Mouse (Mus musculus): ENCODE results near the gene Hoxb6. TPM values are rescaled to one million over a fixed set of nuclear protein-coding genes. Genes with fewer than 3 reads are reported as not detected.
A peak's percentile ranks its signal among the peaks of the same experiment; 100 is the strongest.

The Hoxb6 gene
- polyA plus RNA-seq, 1 experiment from 2014 or later, result 0.31 TPM

- Histone ChIP-seq H3K9me3 (no peaks in the 10 kb centered on the region), H3K27ac (peak overlapping the region; percentile 86), H3K4me1 (replicated peaks) (peaks cover 33% of the 10 kb centered on the region), H3K36me3 (peaks cover 5% of the 10 kb centered on the region; the same call in 1 of the 2 replicates), H3K27me3 (ENCODE audit: insufficient read depth, poor library complexity, severe bottlenecking) (peaks cover 100% of the 10 kb centered on the region), H3K4me3 (peak overlapping the region; percentile 50)
- 9% methylated on average over 6 of the region's 6 CpGs for WGBS
- DNase-seq (ENCODE audit: low spot score), result peak; percentile 51
Observed at GRCm38 (mm10) chr11:96344878-96345159, 52.5 kb downstream of the Hoxb6 start.

GRCm38 (mm10) chr11:96345220-96345892 lies 53.1 kb downstream of the Hoxb6 start:
- H3K9me3 ChIP-seq, result no peaks in the 10 kb centered on the region
- peak; percentile 66 for DNase-seq (ENCODE audit: low spot score)
- peaks cover 32% of the 10 kb centered on the region for H3K4me1 ChIP-seq (replicated peaks)
- WGBS, result 1% methylated on average over 45 of the region's 56 CpGs
- H3K27ac ChIP-seq, result peak overlapping the region; percentile 86
- H3K4me3 ChIP-seq, result peak overlapping the region; percentile 50
- peaks cover 5% of the 10 kb centered on the region; the same call in 1 of the 2 replicates for H3K36me3 ChIP-seq
- H3K27me3 ChIP-seq (ENCODE audit: insufficient read depth, poor library complexity, severe bottlenecking), result peaks cover 100% of the 10 kb centered on the region

DNA sequence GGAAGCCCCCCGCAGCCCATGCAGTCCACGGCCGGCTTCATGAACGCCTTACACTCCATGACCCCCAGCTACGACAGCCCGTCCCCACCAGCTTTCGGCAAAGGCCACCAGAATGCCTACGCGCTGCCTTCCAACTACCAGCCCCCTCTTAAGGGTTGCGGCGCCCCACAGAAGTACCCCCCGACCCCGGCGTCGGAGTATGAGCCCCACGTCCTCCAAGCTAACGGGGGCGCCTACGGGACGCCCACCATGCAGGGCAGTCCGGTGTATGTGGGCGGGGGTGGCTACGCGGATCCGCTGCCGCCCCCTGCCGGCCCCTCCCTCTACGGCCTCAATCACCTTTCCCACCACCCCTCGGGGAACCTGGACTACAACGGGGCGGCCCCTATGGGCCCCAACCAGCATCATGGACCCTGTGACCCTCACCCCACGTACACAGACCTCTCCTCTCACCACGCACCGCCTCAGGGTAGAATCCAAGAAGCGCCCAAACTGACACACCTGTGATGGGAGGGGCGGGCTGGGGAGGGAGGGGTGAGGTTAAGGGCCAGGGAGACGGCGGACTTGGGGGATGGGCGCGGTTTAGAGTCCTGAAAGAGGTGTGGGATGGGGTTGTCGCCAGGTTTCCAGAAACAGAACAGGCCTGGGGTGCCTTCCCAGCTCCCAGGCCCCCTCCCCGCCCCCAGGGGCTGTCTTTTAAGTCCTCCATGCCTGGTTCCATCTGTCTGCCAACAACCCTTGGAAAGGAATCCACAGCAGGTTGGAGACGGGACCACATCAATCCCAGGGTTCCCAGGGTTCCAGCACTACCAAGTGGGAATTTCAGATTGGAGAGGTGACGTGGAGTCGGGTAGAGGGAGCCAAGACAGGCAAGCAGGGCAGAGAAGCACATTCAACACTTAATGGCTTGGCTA lies 53.9 kb downstream of the Hoxb6 start:
- H3K27me3 ChIP-seq (ENCODE audit: insufficient read depth, poor library complexity, severe bottlenecking), result peaks cover 100% of the 10 kb centered on the region
- peak overlapping the region; percentile 50 for H3K4me3 ChIP-seq
- H3K27ac ChIP-seq, result peak overlapping the region; percentile 86
- DNase-seq (ENCODE audit: low spot score), result peak; percentile 44
- H3K4me1 ChIP-seq (replicated peaks), result peaks cover 33% of the 10 kb centered on the region
- H3K36me3 ChIP-seq, result peaks cover 5% of the 10 kb centered on the region; the same call in 1 of the 2 replicates
- WGBS, result 2% methylated on average over 44 of the region's 45 CpGs
- no peaks in the 10 kb centered on the region for H3K9me3 ChIP-seq

DNA sequence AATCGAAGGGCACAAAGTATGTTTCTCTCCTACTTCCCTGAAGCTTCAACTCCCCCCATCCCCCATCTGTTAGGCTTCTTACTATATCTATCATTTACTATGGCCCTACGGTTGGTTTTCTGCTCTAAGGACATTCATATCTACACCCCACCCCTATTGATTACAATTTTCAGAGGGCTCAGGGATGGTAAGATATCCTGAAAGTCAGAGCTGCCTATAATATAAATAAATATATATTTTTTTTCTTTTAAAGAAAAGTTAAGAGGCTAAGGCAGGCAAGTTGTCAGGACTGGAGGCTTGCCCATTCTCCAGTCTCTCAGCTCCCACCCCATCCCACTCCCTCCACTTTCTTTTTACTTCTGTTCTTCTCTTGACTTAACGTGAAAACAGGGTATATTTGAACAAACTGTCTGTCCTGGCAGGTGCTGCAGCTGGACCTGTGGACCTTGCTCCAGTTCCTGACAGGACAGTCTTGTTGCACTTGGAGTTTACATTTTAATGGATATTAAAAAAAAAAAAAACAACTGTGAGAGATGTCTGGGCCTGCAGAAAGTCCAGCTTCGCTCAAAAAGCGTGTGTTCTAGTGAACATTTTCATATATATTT lies 54.7 kb downstream of the Hoxb6 start:
- H3K36me3 ChIP-seq, result peaks cover 5% of the 10 kb centered on the region; the same call in 1 of the 2 replicates
- H3K4me3 ChIP-seq, result peak overlapping the region; percentile 50
- peak overlapping the region; percentile 86 for H3K27ac ChIP-seq
- H3K4me1 ChIP-seq (replicated peaks), result peaks cover 33% of the 10 kb centered on the region
- peaks cover 100% of the 10 kb centered on the region for H3K27me3 ChIP-seq (ENCODE audit: insufficient read depth, poor library complexity, severe bottlenecking)
- peak; percentile 20 for DNase-seq (ENCODE audit: low spot score)
- WGBS, result 20% methylated on average over 5 of the region's 5 CpGs
- H3K9me3 ChIP-seq, result no peaks in the 10 kb centered on the region

DNA sequence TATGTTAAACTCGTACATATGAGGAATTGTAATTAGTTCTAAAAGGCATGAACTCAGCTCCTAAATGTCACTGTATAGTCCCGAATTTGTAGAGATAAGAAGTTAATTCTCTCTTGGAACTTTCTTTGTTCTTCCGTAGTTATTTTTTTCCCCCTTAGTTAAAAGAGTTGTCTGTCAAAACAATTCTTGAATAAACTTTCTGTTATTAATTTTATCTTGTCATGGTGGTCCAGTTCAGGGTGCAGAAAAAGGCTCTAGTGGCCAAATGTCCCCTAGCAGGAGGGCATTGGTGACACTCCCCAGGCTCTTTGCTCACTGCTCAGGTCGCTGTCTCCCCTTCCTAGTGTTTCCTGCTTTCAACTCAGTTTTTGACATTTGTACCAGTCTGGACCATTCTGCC lies 55.4 kb downstream of the Hoxb6 start:
- peaks cover 5% of the 10 kb centered on the region; the same call in 1 of the 2 replicates for H3K36me3 ChIP-seq
- DNase-seq (ENCODE audit: low spot score), result no peak
- H3K9me3 ChIP-seq, result no peaks in the 10 kb centered on the region
- peak overlapping the region; percentile 89 for H3K27ac ChIP-seq
- WGBS, result 10% methylated on average over 4 of the region's 4 CpGs
- peak overlapping the region; percentile 69 for H3K4me3 ChIP-seq
- H3K27me3 ChIP-seq (ENCODE audit: insufficient read depth, poor library complexity, severe bottlenecking), result peaks cover 100% of the 10 kb centered on the region
- H3K4me1 ChIP-seq (replicated peaks), result peaks cover 33% of the 10 kb centered on the region

- no peaks in the 10 kb centered on the region for H3K9me3 ChIP-seq
- peak; percentile 57 for DNase-seq (ENCODE audit: low spot score)
- peaks cover 10% of the 10 kb centered on the region for H3K36me3 ChIP-seq
- H3K27me3 ChIP-seq (ENCODE audit: insufficient read depth, poor library complexity, severe bottlenecking), result peaks cover 100% of the 10 kb centered on the region
- peaks cover 36% of the 10 kb centered on the region for H3K4me1 ChIP-seq (replicated peaks)
- H3K4me3 ChIP-seq, result peak overlapping the region; percentile 69
- WGBS, result 5% methylated on average over 21 of the region's 21 CpGs
- peak overlapping the region; percentile 89 for H3K27ac ChIP-seq
Observed at GRCm38 (mm10) chr11:96348141-96348928, 56.1 kb downstream of the Hoxb6 start.

GRCm38 (mm10) chr11:96348988-96349387 lies 56.7 kb downstream of the Hoxb6 start:
- peaks cover 36% of the 10 kb centered on the region for H3K4me1 ChIP-seq (replicated peaks)
- WGBS, result 17% methylated on average over 3 of the region's 3 CpGs
- peak overlapping the region; percentile 89 for H3K27ac ChIP-seq

DNA sequence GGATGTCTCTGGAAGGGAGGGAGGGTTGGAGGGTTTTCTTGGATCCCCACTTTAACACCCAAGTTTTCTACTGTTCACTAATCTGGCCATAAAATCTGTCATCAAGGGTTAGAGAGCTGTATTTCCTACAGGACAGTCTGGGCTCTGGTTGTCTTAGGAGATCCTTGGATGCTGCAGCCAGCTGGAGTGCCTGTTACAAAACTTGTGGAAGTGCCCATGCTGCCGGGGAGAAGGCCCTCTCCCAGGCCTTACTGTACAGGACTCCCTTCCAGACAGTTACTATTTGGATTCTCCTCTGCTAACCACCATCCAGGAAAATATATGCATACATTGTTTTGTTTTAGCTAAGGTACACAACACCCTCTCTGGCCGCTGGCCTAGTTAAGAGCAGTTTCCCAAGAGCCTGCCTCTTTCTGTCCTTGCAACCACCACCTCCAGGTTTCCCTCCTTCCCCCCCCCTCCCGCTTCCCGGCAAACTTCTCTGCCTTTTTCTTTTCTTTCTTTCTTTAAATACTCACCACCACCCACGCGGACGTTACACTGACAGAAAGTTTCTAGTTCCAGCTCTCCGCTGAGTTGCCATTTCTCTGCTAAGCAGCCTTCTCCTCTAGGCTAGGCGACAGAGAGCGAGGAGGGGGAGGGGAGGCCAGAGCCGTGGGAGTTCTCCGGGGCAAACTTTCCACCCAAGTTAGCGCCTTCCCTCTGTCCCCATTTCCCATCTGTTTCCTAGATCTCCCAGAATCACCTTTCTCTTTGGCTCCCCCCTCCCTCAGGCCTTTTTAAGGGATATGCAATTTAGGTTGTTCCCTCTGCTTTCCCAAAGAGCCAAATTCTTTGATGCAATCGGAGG lies 57.4 kb downstream of the Hoxb6 start:
- peak overlapping the region; percentile 69 for H3K4me3 ChIP-seq
- H3K36me3 ChIP-seq, result peaks cover 16% of the 10 kb centered on the region
- WGBS, result 2% methylated on average over 14 of the region's 14 CpGs
- DNase-seq (ENCODE audit: low spot score), result peak; percentile 72
- H3K4me1 ChIP-seq (replicated peaks), result peaks cover 36% of the 10 kb centered on the region
- H3K27ac ChIP-seq, result peak overlapping the region; percentile 89
- peaks cover 100% of the 10 kb centered on the region for H3K27me3 ChIP-seq (ENCODE audit: insufficient read depth, poor library complexity, severe bottlenecking)
- no peaks in the 10 kb centered on the region for H3K9me3 ChIP-seq

More at GRCm38 (mm10) chr11:96348988-96349387, 56.7 kb downstream of the Hoxb6 start:
- peaks cover 12% of the 10 kb centered on the region for H3K36me3 ChIP-seq
- peaks cover 100% of the 10 kb centered on the region for H3K27me3 ChIP-seq (ENCODE audit: insufficient read depth, poor library complexity, severe bottlenecking)
- no peak for DNase-seq (ENCODE audit: low spot score)
- no peaks in the 10 kb centered on the region for H3K9me3 ChIP-seq
- peak overlapping the region; percentile 69 for H3K4me3 ChIP-seq

DNA sequence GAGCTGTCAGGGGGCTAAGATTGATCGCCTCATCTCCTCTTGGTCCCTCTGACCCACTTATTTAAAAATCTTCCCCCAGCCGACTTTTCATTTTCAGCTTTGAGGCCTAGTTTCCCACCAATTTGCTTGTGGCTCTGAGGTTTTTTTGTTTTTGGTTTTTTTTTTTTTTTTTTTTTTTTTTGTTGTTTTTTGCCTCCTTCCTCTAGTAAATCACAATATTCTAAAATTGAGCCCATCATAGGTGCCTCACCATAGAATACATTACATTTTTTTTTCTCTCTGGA lies 58.0 kb downstream of the Hoxb6 start, which contains the start of gene Hoxb2:
Hoxb2 (plus strand) TSS at position 185 of the 284 bp plus-strand sequence.
- peaks cover 100% of the 10 kb centered on the region for H3K27me3 ChIP-seq (ENCODE audit: insufficient read depth, poor library complexity, severe bottlenecking)
- peak within 1 kb of the TSS; percentile 69 for H3K4me3 ChIP-seq
- peak within 1 kb of the TSS; percentile 95 for H3K27ac ChIP-seq
- 4% methylated on average over 2 of the region's 2 CpGs for WGBS
- H3K4me1 ChIP-seq (replicated peaks), result peaks cover 36% of the 10 kb centered on the region
- DNase-seq (ENCODE audit: low spot score), result no peak
- peaks cover 16% of the 10 kb centered on the region for H3K36me3 ChIP-seq
- no peaks in the 10 kb centered on the region for H3K9me3 ChIP-seq

DNA sequence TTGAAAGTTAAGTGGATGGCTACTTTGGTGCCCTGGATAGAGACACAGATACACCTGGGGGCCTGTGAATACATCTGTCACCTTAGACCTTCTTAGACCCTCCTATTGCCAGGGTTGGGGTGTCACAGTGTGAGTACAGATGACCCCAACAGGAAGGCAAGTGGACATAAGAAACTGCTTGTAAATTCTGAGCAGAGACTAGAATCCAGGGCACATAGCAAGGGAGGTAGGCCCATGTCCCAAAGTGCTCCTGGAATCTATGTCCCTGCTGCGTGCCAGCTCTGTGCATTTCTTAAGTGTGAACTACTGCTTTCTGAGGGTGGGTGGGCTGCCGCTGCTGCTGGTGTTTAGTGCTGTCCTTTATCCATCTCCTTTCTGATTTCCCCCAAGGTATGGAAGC lies 58.5 kb downstream of the Hoxb6 start:
- DNase-seq (ENCODE audit: low spot score), result peak; percentile 29
- H3K36me3 ChIP-seq, result peaks cover 15% of the 10 kb centered on the region
- H3K27ac ChIP-seq, result peak overlapping the region; percentile 95
- WGBS, result 7% methylated on average over 2 of the region's 2 CpGs
- peaks cover 100% of the 10 kb centered on the region for H3K27me3 ChIP-seq (ENCODE audit: insufficient read depth, poor library complexity, severe bottlenecking)
- H3K4me1 ChIP-seq (replicated peaks), result peaks cover 31% of the 10 kb centered on the region
- H3K4me3 ChIP-seq, result peak overlapping the region; percentile 69
- no peaks in the 10 kb centered on the region for H3K9me3 ChIP-seq
